Mouse (Mus musculus) MEL (cell line): Measurements from ENCODE around the gene Svs5.

Experiments used
- CTCF ChIP-seq, 3 experiments: IDR thresholded peaks in 2 of 3; conservative IDR thresholded peaks in 1 of 3; 2 replicates each; pipeline ENCODE4 v1.5.1; 2011 to 2012; ENCODE audit warnings: low read length in 3 of 3, low read depth in 2 of 3, mild to moderate bottlenecking in 2 of 3, improper control_type of control experiment in 1 of 3, inconsistent platforms in 1 of 3, mixed read lengths in 1 of 3, moderate library complexity in 1 of 3; ENCODE audit not compliant: control insufficient read depth in 1 of 3, insufficient read depth in 1 of 3, poor library complexity in 1 of 3, severe bottlenecking in 1 of 3
- ELF1 ChIP-seq: IDR thresholded peaks from 2 replicates; pipeline ENCODE4 v1.6.1; 2014; ENCODE audit warnings: low read depth, mild to moderate bottlenecking, inconsistent platforms, low read length, improper control_type of control experiment, moderate library complexity
- EP300 ChIP-seq, 2 experiments: IDR thresholded peaks; 2 replicates each; pipeline ENCODE4 v1.6.1; 2011; ENCODE audit warnings: improper control_type of control experiment in 2 of 2, low read length in 2 of 2, low read depth in 1 of 2, mild to moderate bottlenecking in 1 of 2
- GATA1 ChIP-seq: IDR thresholded peaks from 2 replicates; pipeline ENCODE4 v1.6.1; 2011; ENCODE audit warnings: low read depth, low read length, improper control_type of control experiment
- HCFC1 ChIP-seq: IDR thresholded peaks from 2 replicates; pipeline ENCODE4 v1.6.1; 2012; ENCODE audit warnings: low read depth, mild to moderate bottlenecking, inconsistent platforms, low read length, improper control_type of control experiment, moderate library complexity
- KAT2A ChIP-seq: conservative IDR thresholded peaks from 2 replicates; pipeline ENCODE4 v1.6.1; 2012; ENCODE audit warnings: low read depth, low read length, improper control_type of control experiment, inconsistent platforms
- NELFE ChIP-seq: IDR thresholded peaks from 2 replicates; pipeline ENCODE4 v1.6.1; 2011; ENCODE audit warnings: low read depth, low read length, improper control_type of control experiment
- POLR2A ChIP-seq, 2 experiments: IDR thresholded peaks; 2 replicates each; pipeline ENCODE4 v1.6.1; 2011 to 2012; ENCODE audit warnings: low read length in 2 of 2, mild to moderate bottlenecking in 2 of 2, control low read depth in 1 of 2, improper control_type of control experiment in 1 of 2, low read depth in 1 of 2, moderate library complexity in 1 of 2; ENCODE audit not compliant: control insufficient read depth in 1 of 2, insufficient read depth in 1 of 2, poor library complexity in 1 of 2
- RCOR1 ChIP-seq: IDR thresholded peaks from 2 replicates; pipeline ENCODE4 v1.6.1; 2012; ENCODE audit warnings: low read depth, mild to moderate bottlenecking, inconsistent platforms, low read length, improper control_type of control experiment
- TAL1 ChIP-seq: IDR thresholded peaks from 2 replicates; pipeline ENCODE4 v1.6.1; 2012; ENCODE audit warnings: mild to moderate bottlenecking, inconsistent platforms, low read length, moderate library complexity, mixed read lengths
- USF1 ChIP-seq: IDR thresholded peaks from 2 replicates; pipeline ENCODE4 v1.6.1; 2014; ENCODE audit warnings: low read depth, mild to moderate bottlenecking, inconsistent platforms, low read length, improper control_type of control experiment, moderate library complexity
- USF2 ChIP-seq, 2 experiments: IDR thresholded peaks; 2 replicates each; pipeline ENCODE4 v1.6.1; 2011 to 2012; ENCODE audit warnings: improper control_type of control experiment in 2 of 2, low read length in 2 of 2, borderline replicate concordance in 1 of 2, inconsistent platforms in 1 of 2, low read depth in 1 of 2, mild to moderate bottlenecking in 1 of 2; ENCODE audit not compliant: insufficient read depth in 1 of 2
- ZNF384 ChIP-seq: IDR thresholded peaks from 2 replicates; pipeline ENCODE4 v1.6.1; 2012; ENCODE audit warnings: low read depth, mild to moderate bottlenecking, inconsistent platforms, low read length, improper control_type of control experiment

DNA sequence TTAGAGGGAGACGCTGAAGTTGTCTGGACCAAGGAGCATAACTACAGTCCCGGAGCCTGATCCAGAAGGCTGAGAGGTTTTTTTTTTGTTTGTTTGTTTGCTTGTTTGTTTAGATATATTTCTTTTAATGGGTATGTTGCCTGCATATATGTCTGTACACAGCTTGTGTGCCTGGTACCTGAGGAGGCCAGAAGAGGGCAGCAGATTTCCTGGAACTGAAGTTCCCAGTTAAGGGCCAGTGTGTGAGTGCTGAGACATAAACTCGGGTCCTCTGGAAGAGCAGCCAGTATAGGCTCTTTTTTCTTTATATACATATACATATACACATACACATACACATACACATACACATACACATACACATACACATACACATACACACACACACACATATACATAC is 25.8 kb downstream of the Svs5 start:
- TF ChIP-seq ZNF384 (no peak), RCOR1 (no peak), EP300 (IDR thresholded peaks at IDR 0.05; ENCODE audit: low read depth in 1 of 2, low read length in 2 of 2) (no peak), KAT2A (no peak), CTCF (IDR thresholded peaks at IDR 0.05 in 2 of 3, conservative IDR thresholded peaks at IDR 0.05 in 1 of 3; ENCODE audit: control insufficient read depth in 1 of 3, insufficient read depth in 1 of 3, low read depth in 2 of 3, low read length in 3 of 3, poor library complexity in 1 of 3, severe bottlenecking in 1 of 3) (peak; percentile 21 to 64 (median 50); a peak in 5 of 6 replicates), USF2 (IDR thresholded peaks at IDR 0.05; ENCODE audit: borderline replicate concordance in 1 of 2, insufficient read depth in 1 of 2, low read depth in 1 of 2, low read length in 2 of 2) (no peak), ELF1 (no peak), POLR2A (IDR thresholded peaks at IDR 0.05; ENCODE audit: control insufficient read depth in 1 of 2, insufficient read depth in 1 of 2, low read depth in 1 of 2, low read length in 2 of 2, poor library complexity in 1 of 2) (no peak), GATA1 (no peak), HCFC1 (no peak), TAL1 (no peak), NELFE (no peak), USF1 (no peak)
